Mouse (Mus musculus) cortical plate, adult 2 months (tissue): Measurements from ENCODE around the gene Cdc14b. TPM values are rescaled to one million over a fixed set of nuclear protein-coding genes. Genes with fewer than 3 reads are reported as not detected.

Experiments used
- H3K27ac ChIP-seq: fragments of 200-500 bp; 2 replicates; pipeline ENCODE4 v1.5.1; 2012; ENCODE audit warnings: low read length, control low read depth, inconsistent platforms; ENCODE audit not compliant: insufficient read depth
- H3K4me1 ChIP-seq: fragments of 200-500 bp; 2 replicates; pipeline ENCODE4 v1.6.1; 2011; ENCODE audit warnings: low read length; ENCODE audit not compliant: control insufficient read depth, insufficient read depth
- H3K4me3 ChIP-seq: fragments of 200-500 bp; 2 replicates; pipeline ENCODE4 v1.5.1; 2011; ENCODE audit warnings: mild to moderate bottlenecking, low read length, control low read depth; ENCODE audit not compliant: insufficient read depth
- CTCF ChIP-seq: fragments of 200-500 bp; IDR thresholded peaks from 2 replicates; pipeline ENCODE4 v1.5.1; 2011; ENCODE audit warnings: mild to moderate bottlenecking, control low read depth, low read length; ENCODE audit not compliant: insufficient read depth; ENCODE audit errors: extremely low read depth
- POLR2A ChIP-seq: fragments of 200-500 bp; IDR thresholded peaks from 2 replicates; pipeline ENCODE4 v1.6.1; 2011; ENCODE audit warnings: mild to moderate bottlenecking, low read length, control low read depth; ENCODE audit not compliant: insufficient read depth; ENCODE audit errors: extremely low read depth
- polyA plus RNA-seq: library from polyadenylated mRNA; depleted of rRNA; stranded (reverse); fragments of >200 nt; gene quantifications from 2 replicates; pipeline ENCODE4 v1.2.3, GENCODE M21; 2012

Cdc14b gene
- polyA plus RNA-seq, 1 experiment = 9.8 TPM

DNA sequence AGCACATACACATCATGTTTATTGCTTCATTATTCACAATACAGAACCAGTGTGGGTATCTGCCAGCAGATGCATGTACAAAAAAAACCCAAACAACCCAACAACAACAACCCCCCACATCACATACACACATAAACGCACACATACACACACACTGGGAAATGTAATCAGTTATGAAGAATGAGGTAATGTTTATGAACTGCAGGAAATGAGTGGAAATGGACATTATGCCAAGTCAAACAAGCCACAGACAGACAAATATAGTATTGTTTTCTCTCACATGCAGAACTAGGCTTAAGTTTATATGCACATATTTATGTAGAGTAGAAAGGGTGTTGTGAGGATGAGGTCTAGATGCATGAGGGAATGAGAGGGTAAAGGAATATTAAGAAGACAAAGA, 36.2 kb upstream of the Cdc14b start:
- Histone ChIP-seq H3K4me1 (peaks cover 3% of the 10 kb centered on the region), H3K27ac (no peak overlapping the region), H3K4me3 (peak overlapping the region; percentile 94; the same call in 1 of the 2 replicates)
- TF ChIP-seq CTCF = no peak
- no peak for TF ChIP-seq POLR2A

DNA sequence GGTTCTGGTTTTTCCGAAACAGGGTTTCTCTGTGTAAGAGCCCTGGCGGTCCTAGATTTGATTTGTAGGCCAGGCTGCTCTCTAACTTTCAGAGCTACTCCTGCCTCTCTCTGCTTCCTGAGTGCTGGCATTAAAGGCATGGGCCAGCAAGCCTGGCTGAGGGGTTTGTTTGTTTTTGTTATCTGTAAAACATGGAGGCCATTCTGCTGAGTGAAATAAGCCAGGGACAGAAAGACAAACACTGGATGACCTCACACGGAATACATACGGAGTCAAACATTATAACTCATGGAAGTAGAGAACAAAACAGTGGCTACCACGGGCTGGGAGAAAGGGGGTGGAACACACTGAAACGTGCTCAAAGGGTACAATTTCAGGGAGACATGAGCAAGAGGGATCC, 35.5 kb upstream of the Cdc14b start:
- Histone ChIP-seq H3K4me1 (peaks cover 5% of the 10 kb centered on the region), H3K27ac (no peak overlapping the region)
- TF ChIP-seq POLR2A (no peak), CTCF (no peak)

DNA sequence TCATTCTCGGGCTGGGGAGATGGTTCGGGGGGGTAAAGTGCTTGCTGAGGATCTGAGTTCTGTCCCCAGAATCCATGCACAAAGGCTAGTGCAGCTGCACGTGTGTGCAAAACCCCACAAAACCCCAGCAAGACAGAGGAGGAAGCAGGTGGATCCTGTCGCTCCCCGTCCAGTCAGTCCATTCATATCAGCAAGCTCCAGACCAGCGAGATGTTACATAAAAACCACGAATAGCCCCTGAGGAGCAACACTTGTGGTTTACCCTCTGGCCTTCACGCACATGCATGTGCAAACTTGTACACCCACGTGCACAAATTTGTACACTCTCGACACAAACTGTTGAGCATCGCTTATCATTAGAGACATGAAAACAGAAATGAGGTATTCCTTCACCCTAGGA, 34.8 kb upstream of the Cdc14b start:
- H3K27ac ChIP-seq = no peak overlapping the region
- TF ChIP-seq POLR2A (no peak), CTCF (no peak)
- no peak overlapping the region for H3K4me3 ChIP-seq
- peaks cover 5% of the 10 kb centered on the region for H3K4me1 ChIP-seq

More for the DNA sequence above, 35.5 kb upstream of the Cdc14b start:
- H3K4me3 ChIP-seq = no peak overlapping the region

DNA sequence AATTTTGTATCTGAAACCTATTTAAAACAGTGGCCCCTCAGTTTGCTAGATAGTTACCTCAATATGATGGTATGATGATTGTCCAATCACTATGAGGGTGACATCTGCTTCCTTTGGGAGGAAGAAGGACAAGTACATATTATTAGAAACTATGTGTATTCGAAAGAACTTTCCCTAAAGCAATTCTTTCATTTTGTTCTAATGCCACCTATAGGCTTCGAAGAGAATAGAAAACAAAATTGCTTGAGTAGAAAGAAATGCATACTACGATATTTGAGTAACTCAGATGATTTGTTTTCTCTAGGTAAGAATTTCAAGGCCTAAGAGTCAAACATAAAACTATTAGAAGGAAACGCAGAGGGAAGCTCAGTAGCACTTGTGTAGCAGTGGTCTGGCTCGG, 33.9 kb upstream of the Cdc14b start:
- H3K4me1 ChIP-seq = peaks cover 5% of the 10 kb centered on the region
- H3K27ac ChIP-seq = no peak overlapping the region
- H3K4me3 ChIP-seq = no peak overlapping the region
- no peak for TF ChIP-seq POLR2A
- TF ChIP-seq CTCF = no peak

DNA sequence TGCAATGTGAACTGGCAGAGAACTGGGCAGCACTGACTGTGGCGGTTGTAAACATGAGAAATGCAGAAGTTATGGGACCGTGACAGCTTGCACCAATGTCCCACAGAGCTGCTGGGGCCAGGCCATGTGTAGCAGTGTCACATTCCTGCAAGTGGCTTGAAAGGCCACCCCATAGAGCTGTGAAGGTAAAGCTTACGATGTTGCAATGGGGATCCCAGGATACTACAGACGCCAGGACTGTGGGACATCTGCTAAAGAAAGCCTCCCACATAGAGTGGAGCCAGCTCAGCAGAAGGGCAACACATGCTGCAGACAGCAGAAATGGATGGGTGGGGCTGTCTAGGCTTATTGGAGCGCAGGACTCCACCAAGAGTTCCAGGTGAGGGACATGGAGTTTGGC, 32.4 kb upstream of the Cdc14b start:
- no peak overlapping the region for H3K4me3 ChIP-seq
- H3K27ac ChIP-seq = no peak overlapping the region
- no peak for TF ChIP-seq CTCF
- TF ChIP-seq POLR2A = no peak
- peaks cover 5% of the 10 kb centered on the region for H3K4me1 ChIP-seq

DNA sequence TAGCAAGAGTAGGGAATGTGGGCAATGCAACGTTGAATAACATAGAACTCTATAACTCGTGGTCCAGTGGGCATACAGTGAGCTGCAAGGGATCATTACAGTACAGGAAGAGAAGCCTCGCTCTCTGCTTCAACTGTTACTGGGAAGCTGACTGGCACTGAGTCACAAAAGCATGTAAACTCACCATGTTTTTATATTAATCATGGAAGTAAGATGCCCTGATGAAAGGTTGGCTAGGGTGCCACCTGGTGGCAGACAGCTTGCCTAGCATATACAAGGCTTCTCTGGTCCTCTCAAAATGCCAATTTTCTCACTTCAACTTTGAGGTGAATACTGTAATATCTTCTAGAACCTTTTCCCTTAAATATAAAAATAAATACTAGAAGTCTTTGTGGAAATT, 31.0 kb upstream of the Cdc14b start:
- TF ChIP-seq POLR2A (no peak), CTCF (peak; percentile 85)
- H3K4me1 ChIP-seq = peaks cover 5% of the 10 kb centered on the region
- no peak overlapping the region for H3K27ac ChIP-seq
- H3K4me3 ChIP-seq = no peak overlapping the region

DNA sequence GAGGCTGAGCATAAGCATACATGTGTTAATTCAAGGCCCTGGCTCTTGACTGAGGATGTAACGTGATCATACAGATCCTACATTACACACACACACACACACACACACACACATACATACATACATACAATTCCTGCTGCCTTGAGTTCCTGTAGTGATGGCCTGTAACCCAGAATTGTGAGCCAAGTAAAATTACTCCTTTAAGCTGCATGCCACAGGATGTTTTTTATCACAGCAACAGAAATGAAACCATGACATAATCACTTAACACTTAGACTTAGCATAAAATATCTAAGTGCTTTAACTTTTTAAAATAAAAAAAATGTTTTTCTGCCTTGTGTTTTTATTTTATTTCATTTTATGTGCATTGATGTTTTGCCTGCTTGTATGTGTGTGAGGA, 24.0 kb upstream of the Cdc14b start:
- Histone ChIP-seq H3K4me1 (no peaks in the 10 kb centered on the region), H3K27ac (no peak overlapping the region), H3K4me3 (no peak overlapping the region)
- TF ChIP-seq CTCF (no peak), POLR2A (no peak)

DNA sequence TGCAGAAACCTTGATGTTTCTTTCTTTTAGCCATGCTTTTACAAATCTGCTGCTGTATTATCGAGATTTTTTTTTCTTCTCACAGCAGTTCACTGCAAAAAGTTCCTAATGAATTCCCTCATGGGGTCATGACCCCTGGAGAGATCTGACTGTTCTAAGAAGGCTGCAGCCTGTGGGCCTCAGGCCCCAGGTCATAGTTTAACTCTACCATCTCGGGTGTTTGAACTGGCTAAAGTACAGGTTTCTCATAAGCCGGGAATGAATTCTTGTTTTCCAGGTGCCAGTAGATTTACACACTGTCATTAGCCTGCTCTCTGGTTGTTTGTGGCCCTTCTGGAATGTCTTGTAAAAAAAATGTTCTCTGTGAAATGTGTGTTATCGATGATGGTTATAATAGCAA, 11.7 kb upstream of the Cdc14b start:
- TF ChIP-seq CTCF (no peak), POLR2A (no peak)
- H3K4me1 ChIP-seq = no peaks in the 10 kb centered on the region

DNA sequence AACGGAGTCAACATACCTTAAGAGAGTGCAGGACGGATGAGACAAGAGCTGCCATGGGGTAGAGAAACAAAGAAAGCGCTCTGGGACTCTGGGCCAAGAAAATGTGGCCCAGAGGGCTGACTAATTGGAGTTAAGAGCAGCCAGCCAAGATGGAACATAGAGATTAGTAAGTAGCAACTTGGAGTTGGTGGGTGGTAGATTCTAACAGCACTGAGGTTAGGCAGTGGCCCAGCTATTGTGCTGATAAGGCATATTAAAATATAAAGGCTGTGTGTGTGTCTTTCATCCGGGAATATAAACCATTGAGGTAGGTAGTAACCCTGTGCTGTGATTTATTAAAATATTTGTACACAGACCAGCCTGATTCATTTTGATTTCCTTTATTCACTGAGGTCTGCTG, 11.2 kb upstream of the Cdc14b start:
- H3K4me1 ChIP-seq = no peaks in the 10 kb centered on the region
- TF ChIP-seq CTCF (no peak), POLR2A (no peak)
- H3K4me3 ChIP-seq = no peak overlapping the region
- H3K27ac ChIP-seq = no peak overlapping the region

More for the DNA sequence above, 11.7 kb upstream of the Cdc14b start:
- Histone ChIP-seq H3K4me3 (no peak overlapping the region), H3K27ac (no peak overlapping the region)

DNA sequence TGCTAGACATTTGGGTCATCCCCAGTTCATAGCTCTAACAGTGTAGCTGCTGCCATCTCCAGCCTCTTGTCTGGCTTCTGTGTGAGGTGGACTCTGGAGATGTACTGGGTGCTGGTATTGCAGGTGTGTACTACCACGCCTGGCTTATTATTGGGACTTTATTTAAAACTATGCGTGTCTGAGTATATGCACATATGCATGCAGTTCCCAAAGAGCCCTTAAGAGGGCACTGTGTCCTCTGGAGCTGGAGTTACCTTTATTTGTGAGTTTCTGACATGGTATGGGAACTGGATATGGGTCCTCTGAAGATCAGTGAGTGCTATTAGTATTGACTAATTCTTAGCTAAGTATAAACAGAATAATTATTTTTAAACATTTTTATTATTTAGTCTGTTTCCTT, 9.6 kb upstream of the Cdc14b start:
- no peak overlapping the region for H3K4me3 ChIP-seq
- H3K27ac ChIP-seq = no peak overlapping the region
- no peak for TF ChIP-seq CTCF
- no peak for TF ChIP-seq POLR2A
- no peaks in the 10 kb centered on the region for H3K4me1 ChIP-seq

DNA sequence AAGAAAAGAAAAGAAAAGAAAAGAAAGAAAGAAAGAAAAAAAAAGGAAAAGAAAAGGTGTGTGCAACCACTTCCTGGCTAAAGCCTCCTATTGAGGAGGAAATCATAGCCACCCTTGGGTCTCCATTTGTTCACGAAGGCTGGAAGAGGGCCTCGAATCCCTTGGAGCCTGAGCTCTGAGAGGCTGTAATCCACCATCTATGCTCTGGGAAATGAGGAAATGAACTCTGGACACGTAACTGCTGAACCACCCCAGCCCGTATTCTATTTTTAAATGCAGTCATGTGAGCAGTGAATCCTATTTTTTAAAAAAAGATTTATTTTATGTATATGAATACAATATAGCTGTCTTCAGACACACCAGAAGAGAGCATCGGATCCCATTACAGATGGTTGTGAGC, 5.8 kb upstream of the Cdc14b start:
- no peaks in the 10 kb centered on the region for H3K4me1 ChIP-seq
- H3K4me3 ChIP-seq = no peak overlapping the region
- TF ChIP-seq POLR2A (no peak), CTCF (no peak)
- no peak overlapping the region for H3K27ac ChIP-seq
